Mouse (Mus musculus) monocyte, adult 5-6 weeks (primary cell): ENCODE data around the gene 8030474K03Rik. TPM values are rescaled to one million over a fixed set of nuclear protein-coding genes. Genes with fewer than 3 reads are reported as not detected.
"Not testable (repeated sequence)": the region's sequence is repeated elsewhere in the genome, so short reads cannot be mapped to it uniquely, and the experiment has no call there.

Source experiments
- ATAC-seq: fragments of 153-309, 156-312 bp; replicated peaks from 2 replicates; pipeline ENCODE4 v1.8.0; 2017; ENCODE audit warnings: mild to moderate bottlenecking; ENCODE audit not compliant: low TSS enrichment, insufficient number of reproducible peaks, severe bottlenecking, poor library complexity, low FRiP score
- total RNA-seq: library from RNA; stranded (forward); fragments of 200-1000, 200-491, 200-594 nt; gene quantifications from 3 replicates; pipeline ENCODE4 v1.2.3, GENCODE M21; 2017

Gene 8030474K03Rik
- not detected in 3 replicates for total RNA-seq

GRCm38 (mm10) chrX:101794342-101794741 lies at the start of gene 8030474K03Rik, which contains the start of gene Gm4779:
8030474K03Rik (plus strand) TSS chrX:101794656.
Gm4779 (minus strand) TSS chrX:101794423.
- ATAC-seq: no peak

GRCm38 (mm10) chrX:101750144-101750543 lies 44.3 kb upstream of the 8030474K03Rik start:
- no peak for ATAC-seq

- no peak for ATAC-seq
Measured at GRCm38 (mm10) chrX:101754478-101754877, 40.0 kb upstream of the 8030474K03Rik start.

- no peak for ATAC-seq
Measured at GRCm38 (mm10) chrX:101764621-101765020, 29.8 kb upstream of the 8030474K03Rik start.

- no peak for ATAC-seq
Measured at GRCm38 (mm10) chrX:101765111-101765510, 29.3 kb upstream of the 8030474K03Rik start.

- ATAC-seq: no peak
Measured at GRCm38 (mm10) chrX:101767280-101767679, 27.2 kb upstream of the 8030474K03Rik start.

GRCm38 (mm10) chrX:101769478-101769877 lies 25.0 kb upstream of the 8030474K03Rik start:
- 0 out of 2 replicates have a peak, but pooled peaks have one; percentile 56 for ATAC-seq

- ATAC-seq: peak; percentile 79
Measured at GRCm38 (mm10) chrX:101770307-101770706, 24.1 kb upstream of the 8030474K03Rik start.

- ATAC-seq: no peak
Measured at GRCm38 (mm10) chrX:101772035-101772434, 22.4 kb upstream of the 8030474K03Rik start.

GRCm38 (mm10) chrX:101791551-101791950 lies 2.9 kb upstream of the 8030474K03Rik start:
- no peak; the same call in 1 of the 2 replicates for ATAC-seq

- no peak for ATAC-seq
Measured at GRCm38 (mm10) chrX:101805512-101805911, 11.1 kb downstream of the 8030474K03Rik start.

- ATAC-seq: no peak
Measured at GRCm38 (mm10) chrX:101811750-101812149, 17.3 kb downstream of the 8030474K03Rik start.

- ATAC-seq: no peak
Measured at GRCm38 (mm10) chrX:101819163-101819562, 24.7 kb downstream of the 8030474K03Rik start.

GRCm38 (mm10) chrX:101819980-101820379 lies 25.5 kb downstream of the 8030474K03Rik start:
- not testable (repeated sequence) for ATAC-seq

GRCm38 (mm10) chrX:101847191-101847795 lies 52.8 kb downstream of the 8030474K03Rik start:
- ATAC-seq: no peak

Other genes with a start within 250 kb of the 8030474K03Rik start
- gene Ogt, start 154.6 kb upstream of the 8030474K03Rik start, total RNA-seq: 97.1 to 210 TPM (median 107 TPM) in 3 replicates
- 7.3 to 17.0 TPM (median 10.8 TPM) in 3 replicates for gene Cxcr3, start 60.4 kb upstream of the 8030474K03Rik start, total RNA-seq
- gene Gm4779, start 233 bp upstream of the 8030474K03Rik start, total RNA-seq: 0.87 TPM in 1 of 3 replicates, not detected in the others
- gene Nhsl2, start 54.7 kb downstream of the 8030474K03Rik start, total RNA-seq: 17.9 to 23.8 TPM (median 21.6 TPM) in 3 replicates